Mouse (Mus musculus): ENCODE data around the gene Olfr482.

Gene Olfr482

DNA sequence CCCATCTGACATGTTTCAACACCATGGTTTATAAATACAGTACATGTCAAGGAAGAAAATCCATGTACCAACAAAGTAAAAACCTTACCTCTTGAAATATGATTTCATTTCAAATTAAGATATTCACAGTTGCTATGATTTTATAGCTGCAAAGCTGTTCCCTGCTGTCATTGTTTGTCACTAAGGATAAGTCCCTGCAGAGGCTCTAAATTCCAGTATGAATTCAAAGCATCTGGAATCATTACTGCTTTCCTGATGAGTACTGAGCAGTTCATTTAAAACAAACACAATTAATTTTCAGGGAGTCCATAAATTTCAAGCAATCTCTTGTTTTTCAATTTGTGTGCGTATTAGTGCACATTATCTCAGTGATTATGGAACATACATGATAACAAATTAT lies at the start of gene Olfr482:
Olfr482 (minus strand) TSS at position 101 of the 400 bp plus-strand sequence.
- DNase-seq (ENCODE audit: low spot score) = no peak

DNA sequence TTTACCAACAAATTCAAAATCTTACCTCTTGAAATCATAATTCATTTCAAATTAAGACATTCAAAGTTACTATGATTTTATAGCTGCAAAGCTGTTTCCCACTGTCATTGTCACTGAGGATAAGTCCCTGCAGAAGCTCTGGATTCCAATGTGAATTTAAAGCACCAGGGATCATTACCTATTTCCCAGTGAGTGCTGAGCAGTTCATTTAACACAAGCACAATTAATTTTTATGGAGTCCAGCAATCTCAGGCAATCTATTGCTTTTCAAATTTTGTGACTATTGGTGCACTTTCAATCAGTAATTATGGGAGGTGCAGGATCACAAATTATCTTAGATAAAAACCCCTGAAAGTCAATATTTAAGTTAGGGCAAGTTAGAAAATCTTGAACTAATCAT lies 30.0 kb upstream of the Olfr482 start, which contains the start of gene Olfr484:
Olfr484 (minus strand) TSS at position 101 of the 400 bp plus-strand sequence.
- no peak for DNase-seq (ENCODE audit: low spot score)

DNA sequence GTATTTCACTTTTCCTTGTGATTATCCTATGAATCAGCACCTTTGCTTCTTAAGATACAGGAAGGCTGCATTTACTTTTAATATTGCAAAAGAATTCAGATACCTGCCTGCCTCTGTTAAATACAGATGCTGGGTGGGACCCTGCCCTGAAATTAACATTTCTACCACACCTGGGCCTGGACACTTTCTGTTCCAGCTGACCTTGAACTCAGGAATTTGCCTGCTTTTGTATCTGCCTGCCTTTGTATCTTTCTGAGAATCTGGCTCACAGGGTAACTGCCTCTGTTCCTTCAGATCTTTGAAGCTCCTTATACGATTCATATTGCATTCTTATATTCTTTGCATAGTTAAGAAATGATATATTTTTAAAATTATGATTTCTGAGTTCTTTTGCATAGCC lies 24.0 kb upstream of the Olfr482 start:
- DNase-seq (ENCODE audit: low spot score) = no peak

DNA sequence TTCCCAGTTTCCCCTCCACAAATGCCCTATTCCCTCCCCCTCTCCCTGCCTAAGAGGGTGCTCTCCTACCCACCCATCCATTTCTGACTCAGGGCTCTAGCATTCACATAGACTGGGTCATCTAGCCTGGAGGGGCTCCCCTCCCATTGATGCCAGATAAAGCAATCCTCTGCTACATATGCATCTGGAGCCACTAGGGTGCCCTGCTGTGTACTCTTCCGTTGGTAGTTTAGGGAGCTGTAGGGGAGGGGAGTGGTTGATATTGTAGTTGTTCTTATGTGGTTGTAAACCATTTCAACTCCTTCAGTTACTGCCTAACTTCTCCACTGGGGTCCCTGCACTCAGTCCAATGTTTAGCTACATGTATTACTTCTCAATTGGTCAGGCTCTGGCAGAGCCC lies 23.3 kb upstream of the Olfr482 start:
- no peak for DNase-seq (ENCODE audit: low spot score)

DNA sequence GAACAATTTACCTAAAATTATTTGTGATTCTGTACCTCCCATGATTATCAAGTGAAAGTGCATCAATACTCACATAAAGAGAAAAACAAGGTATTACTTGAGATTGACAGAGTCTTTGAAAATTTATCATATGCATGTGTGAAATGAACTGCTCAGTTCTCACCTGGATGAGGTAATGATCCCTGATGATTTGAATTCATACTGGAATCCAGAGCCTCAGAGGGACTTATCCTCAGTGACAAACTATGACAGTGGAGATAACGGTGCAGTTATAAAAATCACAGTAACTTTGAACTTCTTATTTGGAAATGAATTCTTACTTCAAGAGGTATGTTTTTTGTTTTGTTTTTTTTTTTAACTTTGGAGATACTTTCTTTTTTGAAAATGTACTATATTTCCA lies 3.2 kb upstream of the Olfr482 start, which contains the start of gene Olfr483:
Olfr483 (plus strand) TSS at position 301 of the 400 bp plus-strand sequence.
- DNase-seq (ENCODE audit: low spot score) = no peak

DNA sequence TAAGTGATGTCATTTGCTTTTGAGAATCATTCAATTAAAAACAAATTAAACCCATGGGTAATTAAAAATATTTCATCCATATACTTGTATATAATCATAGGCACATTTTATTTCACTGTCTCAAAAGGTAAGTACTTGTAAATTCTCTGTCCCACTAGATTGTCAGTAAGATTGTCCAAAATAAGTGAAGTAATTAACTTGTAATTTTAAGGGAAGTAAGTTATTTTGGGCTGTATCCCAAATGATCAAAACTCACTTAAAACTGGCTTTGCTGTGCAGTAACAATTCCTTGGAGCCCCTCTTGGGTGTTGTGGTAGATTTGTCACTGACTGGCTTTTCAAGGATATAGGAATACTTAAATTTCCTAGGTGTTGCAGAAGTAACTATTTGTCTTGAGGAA lies 17.8 kb downstream of the Olfr482 start, which contains the start of gene Olfr481:
Olfr481 (plus strand) TSS at position 301 of the 400 bp plus-strand sequence.
- no peak for DNase-seq (ENCODE audit: low spot score)

DNA sequence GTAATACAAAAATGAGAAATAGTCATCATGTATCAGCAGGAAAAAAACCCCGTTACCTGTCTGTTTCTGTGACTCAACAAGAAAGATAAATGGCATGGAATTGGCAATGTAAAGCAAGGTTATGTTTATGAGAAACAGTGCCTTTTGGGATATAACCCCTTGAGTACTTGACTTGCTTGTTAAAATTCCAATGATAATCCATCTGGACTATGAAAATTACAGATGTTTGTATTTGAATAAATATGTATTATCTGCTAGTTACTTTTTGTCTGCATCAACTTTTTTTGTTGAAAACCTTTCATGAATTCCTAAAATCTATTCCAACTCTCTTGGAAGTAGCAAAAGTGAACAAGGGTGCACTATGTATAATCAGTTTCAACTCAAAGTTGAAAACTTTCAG lies 30.1 kb downstream of the Olfr482 start, which contains the start of gene Olfr480:
Olfr480 (minus strand) TSS at position 101 of the 400 bp plus-strand sequence.
- no peak for DNase-seq (ENCODE audit: low spot score)

DNA sequence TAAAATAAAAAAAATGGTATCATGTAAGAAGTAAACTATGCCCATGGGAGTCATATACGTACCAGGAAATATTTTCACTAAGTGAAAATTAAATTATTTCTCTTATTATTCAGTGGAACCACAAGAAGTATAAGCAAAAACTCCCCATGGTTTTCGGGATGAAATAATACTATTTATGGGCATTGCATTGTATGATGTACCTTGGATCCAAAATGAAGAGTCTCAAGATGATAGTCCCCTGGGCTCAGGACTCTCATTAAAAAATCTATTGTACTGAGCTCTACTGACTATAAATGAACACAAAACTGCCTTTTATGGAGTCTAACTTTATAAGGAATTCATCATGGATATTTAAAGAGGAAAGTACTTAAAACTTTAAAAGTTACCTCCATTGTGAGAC lies 47.0 kb downstream of the Olfr482 start, which contains the start of gene Olfr479:
Olfr479 (plus strand) TSS at position 301 of the 400 bp plus-strand sequence.
- no peak for DNase-seq (ENCODE audit: low spot score)

Measured in c-Kit-positive CD71-positive TER-119-positive erythroid progenitor cells, embryonic 14.5 days (primary cell).